Mouse (Mus musculus) adipocyte (in vitro differentiated cells): Measurements from ENCODE around the gene Zer1.

Source experiments
- DNase-seq: peaks from one replicate; pipeline ENCODE4 v3.0.0-alpha.2; 2016; ENCODE audit warnings: low spot score

Zer1 gene

GRCm38 (mm10) chr2:30051992-30052761 is 72.2 kb downstream of the Zer1 start:
- no peak for DNase-seq

DNA sequence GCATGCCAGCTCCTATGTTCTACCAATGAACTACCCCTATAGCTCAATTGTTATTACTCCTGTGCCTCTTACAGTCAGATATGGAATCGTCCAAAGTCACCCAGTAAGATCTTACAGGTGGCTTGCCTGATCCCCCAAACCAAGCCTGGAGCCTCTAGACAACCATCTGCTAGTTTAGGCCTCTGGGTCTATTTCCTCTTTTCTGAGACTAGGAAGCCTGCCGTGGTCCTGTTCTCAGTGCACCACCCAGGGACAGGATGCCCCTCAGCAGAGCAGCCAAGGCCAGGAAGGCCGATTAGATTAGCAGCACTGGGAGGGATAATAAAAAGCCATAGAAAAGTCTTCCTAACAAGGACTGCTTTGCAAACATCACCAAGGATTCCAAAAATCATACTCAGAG is 74.6 kb downstream of the Zer1 start:
- DNase-seq, result no peak

GRCm38 (mm10) chr2:30048699-30049388 is 75.5 kb downstream of the Zer1 start, which contains the start of gene Wdr34:
Gene Wdr34 (minus strand): TSS chr2:30048881.
- DNase-seq, result peak; percentile 95

DNA sequence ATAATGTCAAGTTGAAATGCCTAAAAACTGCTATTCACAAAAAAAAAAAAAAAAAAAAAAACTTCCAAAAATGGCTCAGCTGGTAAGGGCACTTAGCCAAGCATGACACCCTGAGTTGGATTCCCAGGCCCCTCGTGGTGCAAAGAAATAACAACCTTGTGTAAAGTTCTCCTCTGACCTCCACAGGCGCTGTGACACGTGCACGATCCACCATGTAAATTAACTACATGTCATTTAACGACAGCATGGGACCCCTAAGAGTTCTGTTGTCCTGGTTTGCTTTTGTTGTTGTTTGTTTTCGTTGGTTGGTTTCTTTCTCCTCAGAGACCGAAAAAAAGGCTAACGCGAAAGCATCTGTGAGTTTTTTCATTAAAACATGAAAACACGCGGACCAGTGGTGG is 76.3 kb downstream of the Zer1 start:
- no peak for DNase-seq
